Mouse (Mus musculus) ES-Bruce4 (cell line): ENCODE measurements around the gene Mrgpre.

Experiments used
- CTCF ChIP-seq: IDR thresholded peaks from one replicate; pipeline ENCODE4 v1.8.1; 2011; ENCODE audit warnings: low read depth, low read length
- EP300 ChIP-seq: IDR thresholded peaks from 2 replicates; pipeline ENCODE4 v1.6.1; 2011; ENCODE audit warnings: low read depth, low read length; ENCODE audit not compliant: insufficient read depth
- POLR2A ChIP-seq: IDR thresholded peaks from one replicate; pipeline ENCODE4 v1.8.1; 2011; ENCODE audit warnings: low read length; ENCODE audit not compliant: insufficient read depth

- TF ChIP-seq CTCF: no peak
- TF ChIP-seq POLR2A: no peak
- TF ChIP-seq EP300: no peak
These were observed 49.4 kb upstream of the Mrgpre start for GRCm38 (mm10) chr7:143833581-143834190.
